Mouse (Mus musculus) limb, embryonic 14.5 days (tissue): ENCODE data around the gene Pck1. TPM values are rescaled to one million over a fixed set of nuclear protein-coding genes. Genes with fewer than 3 reads are reported as not detected.

Experiments
- ATAC-seq: fragments of 200-750 bp; cut with Nextera tagmentation; 2 replicates; pipeline ENCODE4 v1.8.0; 2017; ENCODE audit warnings: low read depth, moderate number of reproducible peaks, moderate TSS enrichment; ENCODE audit not compliant: low FRiP score
- DNase-seq: peaks from one replicate; pipeline ENCODE4 v3.0.0-alpha.2; 2015; ENCODE audit warnings: low spot score
- H3K27ac ChIP-seq: fragments of 300-500 bp; sonication (generic); replicated peaks from 2 replicates; pipeline ENCODE4 v1.5.1; 2014; ENCODE audit warnings: low read depth, mild to moderate bottlenecking, low read length, moderate library complexity, mixed read lengths
- H3K27me3 ChIP-seq: fragments of 300-500 bp; sonication (generic); 2 replicates; pipeline ENCODE4 v1.6.1; 2014; ENCODE audit warnings: low read length, mixed read lengths; ENCODE audit not compliant: control insufficient read depth, insufficient read depth
- H3K36me3 ChIP-seq: fragments of 300-500 bp; sonication (generic); 2 replicates; pipeline ENCODE4 v1.6.1; 2014; ENCODE audit warnings: mild to moderate bottlenecking, low read length, moderate library complexity, mixed read lengths; ENCODE audit not compliant: control insufficient read depth, insufficient read depth
- H3K4me1 ChIP-seq: fragments of 300-500 bp; sonication (generic); 2 replicates; pipeline ENCODE4 v1.6.1; 2014; ENCODE audit warnings: antibody characterized with exemption, low read length, mixed read lengths; ENCODE audit not compliant: control insufficient read depth, insufficient read depth
- H3K4me2 ChIP-seq: fragments of 300-500 bp; sonication (generic); replicated peaks from 2 replicates; pipeline ENCODE4 v1.6.1; 2014; ENCODE audit warnings: low read depth, mild to moderate bottlenecking, low read length, moderate library complexity; ENCODE audit not compliant: severe bottlenecking
- H3K4me3 ChIP-seq: fragments of 300-500 bp; sonication (generic); replicated peaks from 2 replicates; pipeline ENCODE4 v1.5.1; 2014; ENCODE audit warnings: low read length
- H3K9ac ChIP-seq: fragments of 300-500 bp; sonication (generic); 2 replicates; pipeline ENCODE4 v1.6.1; 2014; ENCODE audit warnings: mild to moderate bottlenecking, low read depth, low read length, moderate library complexity; ENCODE audit not compliant: severe bottlenecking
- H3K9me3 ChIP-seq: fragments of 300-500 bp; sonication (generic); 2 replicates; pipeline ENCODE4 v1.6.1; 2016; ENCODE audit warnings: low read length; ENCODE audit not compliant: control insufficient read depth
- POLR2A ChIP-seq: fragments of 200-500 bp; IDR thresholded peaks from 2 replicates; pipeline ENCODE4 v1.8.0; 2012; ENCODE audit warnings: inconsistent platforms, mild to moderate bottlenecking, moderate library complexity, borderline replicate concordance; ENCODE audit not compliant: insufficient read depth, insufficient read length; ENCODE audit errors: extremely low read depth
- WGBS: fragments of 180-500 bp; shearing (Covaris S2); extraction: QIAGEN DNeasy Blood & Tissue Kit; methylation state at CpG from one replicate; pipeline ENCODE4 v1.1.7; 2014; 5-methylcytosine and 5-hydroxymethylcytosine counted together
- polyA plus RNA-seq, 2 experiments: library from polyadenylated mRNA; depleted of rRNA in 1 of 2; stranded (reverse) in 1 of 2; unstranded in 1 of 2; fragments of >200 nt; fragmentation: Nextera tagmentation in 1 of 2; extraction: Ambion mirVana in 1 of 2; gene quantifications; 2 replicates each; pipeline versions ENCODE4 v1.2.1 to v1.2.3; 2012 to 2014

Pck1 gene
- polyA plus RNA-seq, 2 experiments: 0.03 TPM; not detected in 1

- Histone ChIP-seq H3K4me3 (peak overlapping the region; percentile 15; the same call in 1 of the 2 replicates), H3K4me1 (peaks cover 39% of the 10 kb centered on the region), H3K9me3 (0 out of 2 replicates have a peak, but pooled peaks cover 3% of the 10 kb centered on the region)
Observed at GRCm38 (mm10) chr2:173171470-173171869, 18.6 kb downstream of the Pck1 start.

GRCm38 (mm10) chr2:173171956-173172355 is 19.1 kb downstream of the Pck1 start:
- Histone ChIP-seq H3K4me1 (peaks cover 39% of the 10 kb centered on the region), H3K4me3 (peak overlapping the region; percentile 15; the same call in 1 of the 2 replicates), H3K4me2 (peak overlapping the region; percentile 42), H3K36me3 (no peaks in the 10 kb centered on the region), H3K9ac (no peak overlapping the region), H3K27me3 (no peaks in the 10 kb centered on the region), H3K9me3 (0 out of 2 replicates have a peak, but pooled peaks cover 3% of the 10 kb centered on the region), H3K27ac (peak overlapping the region; percentile 71)
- 39% methylated on average over 5 of the region's 5 CpGs for WGBS
- no peak for TF ChIP-seq POLR2A
- DNase-seq: no peak
- no peak for ATAC-seq

More at GRCm38 (mm10) chr2:173171470-173171869, 18.6 kb downstream of the Pck1 start:
- Histone ChIP-seq H3K9ac (no peak overlapping the region), H3K4me2 (peak overlapping the region; percentile 42), H3K36me3 (no peaks in the 10 kb centered on the region), H3K27ac (peak overlapping the region; percentile 71), H3K27me3 (no peaks in the 10 kb centered on the region)
- DNase-seq (peak; percentile 90), ATAC-seq (peak; percentile 48)
- WGBS: 1% methylated on average over 30 of the region's 30 CpGs
- TF ChIP-seq POLR2A: no peak

GRCm38 (mm10) chr2:173172386-173172785 is 19.5 kb downstream of the Pck1 start:
- H3K4me1 ChIP-seq: peaks cover 39% of the 10 kb centered on the region
- H3K9me3 ChIP-seq: 0 out of 2 replicates have a peak, but pooled peaks cover 3% of the 10 kb centered on the region
- no peak for TF ChIP-seq POLR2A
- 82% methylated on average over 1 of the region's 1 CpGs for WGBS
- H3K4me3 ChIP-seq: no peak overlapping the region
- peak overlapping the region; percentile 83 for H3K27ac ChIP-seq
- H3K27me3 ChIP-seq: no peaks in the 10 kb centered on the region
- H3K36me3 ChIP-seq: no peaks in the 10 kb centered on the region
- DNase-seq (no peak), ATAC-seq (no peak)
- H3K9ac ChIP-seq: no peak overlapping the region
- H3K4me2 ChIP-seq: no peak overlapping the region

- peaks cover 39% of the 10 kb centered on the region for H3K4me1 ChIP-seq
- no peak for DNase-seq
- no peak for TF ChIP-seq POLR2A
- H3K4me3 ChIP-seq: no peak overlapping the region
- no peak for ATAC-seq
- H3K27ac ChIP-seq: peak overlapping the region; percentile 83
- no peak overlapping the region for H3K9ac ChIP-seq
- peak overlapping the region; percentile 36 for H3K4me2 ChIP-seq
- 0 out of 2 replicates have a peak, but pooled peaks cover 3% of the 10 kb centered on the region for H3K9me3 ChIP-seq
- H3K27me3 ChIP-seq: no peaks in the 10 kb centered on the region
- WGBS: 20% methylated on average over 2 of the region's 2 CpGs
- no peaks in the 10 kb centered on the region for H3K36me3 ChIP-seq
Observed at GRCm38 (mm10) chr2:173173008-173173407, 20.2 kb downstream of the Pck1 start.

DNA sequence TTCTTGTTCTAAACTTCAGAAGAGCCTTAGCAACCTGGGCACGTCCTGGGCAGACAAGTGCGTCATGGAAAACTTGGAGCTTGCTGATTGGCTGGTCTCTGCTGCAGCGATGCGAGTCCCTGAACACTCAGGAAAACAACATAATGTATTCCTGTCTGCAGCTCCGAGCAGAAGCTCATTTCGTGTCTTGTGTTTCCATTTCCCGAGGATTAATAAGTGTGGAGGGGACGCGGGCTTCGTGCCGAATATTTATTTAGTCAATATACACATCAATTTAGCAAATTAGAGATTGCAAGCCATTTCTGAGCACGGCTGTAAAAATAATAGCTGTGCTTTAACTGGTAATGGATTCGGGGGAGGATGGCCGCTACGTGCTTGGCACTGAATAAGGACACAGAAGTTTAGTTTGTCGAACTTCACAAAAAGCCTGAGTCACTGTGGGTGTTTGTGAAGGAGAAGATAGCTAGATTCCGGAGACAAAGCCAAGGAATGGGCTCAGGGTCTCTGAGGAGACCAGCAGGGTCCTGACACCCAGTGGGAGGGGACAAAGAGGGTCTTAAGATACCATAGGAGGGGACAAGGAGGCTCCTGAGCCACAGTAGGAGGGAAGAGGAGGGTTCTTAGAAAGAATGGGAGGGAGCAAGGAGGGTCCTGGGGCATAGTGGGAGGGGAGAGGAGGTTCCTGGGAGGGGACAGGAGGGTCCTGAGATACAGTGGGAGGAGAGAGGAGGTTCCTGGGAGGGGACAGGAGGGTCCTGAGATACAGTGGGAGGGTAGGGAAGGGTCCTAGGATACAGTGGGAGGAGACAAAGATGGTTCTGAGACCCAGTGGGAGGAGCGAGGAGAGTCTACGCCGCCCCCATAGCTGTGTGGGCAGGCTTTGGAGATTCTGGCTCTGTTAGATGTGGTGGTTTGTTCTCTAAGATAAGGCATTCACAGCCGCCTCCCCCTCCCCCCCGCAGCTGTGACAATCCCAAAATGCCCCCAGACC is 21.0 kb downstream of the Pck1 start:
- 5% methylated on average over 21 of the region's 22 CpGs for WGBS
- Histone ChIP-seq H3K4me3 (peak overlapping the region; percentile 15), H3K27ac (peak overlapping the region; percentile 83), H3K27me3 (no peaks in the 10 kb centered on the region), H3K4me1 (peaks cover 35% of the 10 kb centered on the region), H3K4me2 (peak overlapping the region; percentile 36), H3K9ac (0 out of 2 replicates have a peak overlapping the region, but pooled peaks have one; percentile 31), H3K9me3 (0 out of 2 replicates have a peak, but pooled peaks cover 3% of the 10 kb centered on the region), H3K36me3 (no peaks in the 10 kb centered on the region)
- ATAC-seq: peak; percentile 76
- TF ChIP-seq POLR2A: 0 out of 2 replicates have a peak, but pooled peaks have one; percentile 24
- peak; percentile 91 for DNase-seq
